Mouse (Mus musculus) heart, postnatal 0 days (tissue): Measurements from ENCODE around the gene Chil3. TPM values are rescaled to one million over a fixed set of nuclear protein-coding genes. Genes with fewer than 3 reads are reported as not detected.

Source experiments
- ATAC-seq: fragments of 200-750 bp; cut with Nextera tagmentation; 2 replicates; pipeline ENCODE4 v1.8.0; 2017; ENCODE audit warnings: low read depth, moderate number of reproducible peaks, moderate library complexity; ENCODE audit not compliant: insufficient read depth
- DNase-seq: peaks from one replicate; pipeline ENCODE4 v3.0.0-alpha.2; 2016; ENCODE audit warnings: low spot score
- H3K27ac ChIP-seq: fragments of 300-500 bp; sonication (generic); 2 replicates; pipeline ENCODE4 v1.5.1; 2014; ENCODE audit warnings: low read depth, mild to moderate bottlenecking
- H3K27me3 ChIP-seq: fragments of 300-500 bp; sonication (generic); 2 replicates; pipeline ENCODE4 v1.6.1; 2014; ENCODE audit warnings: low read length, mixed read lengths; ENCODE audit not compliant: control insufficient read depth, insufficient read depth
- H3K36me3 ChIP-seq: fragments of 300-500 bp; sonication (generic); replicated peaks from 2 replicates; pipeline ENCODE4 v1.6.1; 2014; ENCODE audit warnings: low read length, mixed read lengths; ENCODE audit not compliant: control insufficient read depth, insufficient read depth
- H3K4me1 ChIP-seq: fragments of 300-500 bp; sonication (generic); 2 replicates; pipeline ENCODE4 v1.6.1; 2014; ENCODE audit warnings: antibody characterized with exemption; ENCODE audit not compliant: control insufficient read depth, insufficient read depth
- H3K4me2 ChIP-seq: fragments of 300-500 bp; sonication (generic); 2 replicates; pipeline ENCODE4 v1.6.1; 2014; ENCODE audit warnings: low read depth, mild to moderate bottlenecking, low read length, moderate library complexity
- H3K4me3 ChIP-seq: fragments of 300-500 bp; sonication (generic); 2 replicates; pipeline ENCODE4 v1.5.1; 2014; ENCODE audit warnings: low read depth, low read length
- H3K9ac ChIP-seq: fragments of 300-500 bp; sonication (generic); replicated peaks from 2 replicates; pipeline ENCODE4 v1.6.1; 2014; ENCODE audit warnings: low read depth, low read length, mixed read lengths
- H3K9me3 ChIP-seq: fragments of 300-500 bp; sonication (generic); replicated peaks from 2 replicates; pipeline ENCODE4 v1.6.1; 2016; ENCODE audit warnings: low read length; ENCODE audit not compliant: control insufficient read depth
- CTCF ChIP-seq: IDR thresholded peaks from 2 replicates; pipeline ENCODE4 v1.5.1; 2016; ENCODE audit warnings: antibody characterized with exemption, control low read depth, low read depth
- EP300 ChIP-seq: IDR thresholded peaks from 2 replicates; pipeline ENCODE4 v1.6.1; 2016; ENCODE audit warnings: antibody characterized with exemption, low read depth
- WGBS: fragments of 180-500 bp; shearing (Covaris S2); extraction: QIAGEN DNeasy Blood & Tissue Kit; methylation state at CpG from one replicate; pipeline ENCODE4 v1.1.7; 2014; 5-methylcytosine and 5-hydroxymethylcytosine counted together
- polyA plus RNA-seq: library from polyadenylated mRNA; unstranded; fragments of >200 nt; fragmentation: Nextera tagmentation; extraction: Ambion mirVana; gene quantifications from 2 replicates; pipeline ENCODE4 v1.2.1, GENCODE M21; 2015
- total RNA-seq: library from RNA; depleted of rRNA; stranded (reverse); fragments of >200 nt; gene quantifications from 2 replicates; pipeline ENCODE4 v1.2.3, GENCODE M21; 2014; ENCODE audit warnings: low replicate concordance; rRNA removed

Chil3 gene
- total and polyA plus RNA-seq, 2 experiments from 2014 or later, result 0.51 to 1.9 TPM

- no peaks in the 10 kb centered on the region for H3K4me1 ChIP-seq
- no peak overlapping the region for H3K4me3 ChIP-seq
- ATAC-seq (peak; percentile 24; the same call in 1 of the 2 replicates), DNase-seq (no peak)
- peaks cover 16% of the 10 kb centered on the region; the same call in 1 of the 2 replicates for H3K9me3 ChIP-seq
- no peaks in the 10 kb centered on the region for H3K27me3 ChIP-seq
- H3K27ac ChIP-seq, result no peak overlapping the region
- no peak overlapping the region for H3K9ac ChIP-seq
- H3K36me3 ChIP-seq, result no peaks in the 10 kb centered on the region
- H3K4me2 ChIP-seq, result no peak overlapping the region
- 79% methylated on average over 10 of the region's 10 CpGs for WGBS
- no peak for TF ChIP-seq CTCF
Observed at GRCm38 (mm10) chr3:106144081-106144480, 23.3 kb downstream of the Chil3 start.

GRCm38 (mm10) chr3:106131690-106132089, 35.7 kb downstream of the Chil3 start:
- peaks cover 11% of the 10 kb centered on the region; the same call in 1 of the 2 replicates for H3K9me3 ChIP-seq
- no peaks in the 10 kb centered on the region for H3K27me3 ChIP-seq
- ATAC-seq, result no peak
- H3K4me3 ChIP-seq, result no peak overlapping the region
- DNase-seq, result no peak
- WGBS, result 55% methylated on average over 5 of the region's 5 CpGs
- TF ChIP-seq CTCF, result no peak
- no peak for TF ChIP-seq EP300
- H3K9ac ChIP-seq, result no peak overlapping the region
- no peaks in the 10 kb centered on the region for H3K36me3 ChIP-seq
- no peak overlapping the region for H3K4me2 ChIP-seq
- no peak overlapping the region for H3K27ac ChIP-seq
- no peaks in the 10 kb centered on the region for H3K4me1 ChIP-seq

DNA sequence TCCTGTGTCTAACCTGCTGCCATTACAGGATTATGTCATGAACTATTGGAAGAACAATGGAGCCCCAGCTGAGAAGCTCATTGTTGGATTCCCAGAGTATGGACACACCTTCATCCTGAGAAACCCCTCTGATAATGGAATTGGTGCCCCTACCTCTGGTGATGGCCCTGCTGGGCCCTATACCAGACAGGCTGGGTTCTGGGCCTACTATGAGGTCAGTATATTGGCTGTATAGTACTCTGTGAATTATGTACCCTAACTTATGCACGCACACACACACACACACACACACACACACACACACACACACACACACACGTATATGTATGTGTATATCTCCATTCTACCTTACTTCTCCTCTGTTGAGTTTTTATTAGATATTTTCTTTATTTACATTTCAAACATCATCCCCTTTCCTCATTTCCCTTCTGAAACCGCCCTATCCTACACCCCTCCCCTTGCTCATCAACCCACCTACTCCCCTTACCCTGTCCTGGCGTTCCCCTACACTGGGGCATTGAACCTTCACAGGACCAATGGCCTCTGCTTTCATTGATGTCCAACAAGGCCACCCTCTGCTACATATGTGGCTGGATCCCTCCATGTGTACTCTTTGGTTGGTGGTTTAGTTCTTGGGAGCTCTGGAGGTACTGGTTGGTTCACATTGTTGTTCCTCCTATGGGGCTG, 38.4 kb downstream of the Chil3 start:
- WGBS, result 57% methylated on average over 4 of the region's 4 CpGs
- Histone ChIP-seq H3K9ac (no peak overlapping the region), H3K4me1 (no peaks in the 10 kb centered on the region), H3K4me2 (no peak overlapping the region), H3K36me3 (no peaks in the 10 kb centered on the region), H3K27me3 (no peaks in the 10 kb centered on the region), H3K9me3 (peaks cover 18% of the 10 kb centered on the region), H3K27ac (no peak overlapping the region), H3K4me3 (no peak overlapping the region)
- ATAC-seq, result 0 out of 2 replicates have a peak, but pooled peaks have one; percentile 14
- DNase-seq, result no peak
- TF ChIP-seq CTCF (no peak), EP300 (no peak)

DNA sequence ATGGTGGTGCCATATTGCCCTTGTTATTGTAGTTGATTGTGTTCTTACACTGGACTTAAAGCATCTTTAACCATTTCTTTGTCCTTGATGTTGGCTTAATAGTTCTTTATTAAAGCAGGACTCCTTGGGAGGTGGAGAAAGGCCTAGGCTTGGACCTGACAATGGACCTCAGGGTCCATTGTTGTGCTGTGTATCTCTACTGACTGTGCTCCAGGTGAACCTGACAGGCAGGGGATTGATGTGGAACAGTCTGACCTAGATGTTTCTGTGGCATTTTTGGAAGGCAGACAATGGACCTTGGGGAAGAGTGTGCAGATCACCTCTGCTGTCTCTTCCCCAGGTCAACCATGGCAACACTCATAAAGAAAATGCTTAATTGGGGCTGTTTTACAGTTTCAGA, 40.4 kb downstream of the Chil3 start:
- no peak overlapping the region for H3K4me3 ChIP-seq
- ATAC-seq (no peak), DNase-seq (no peak)
- H3K9ac ChIP-seq, result no peak overlapping the region
- TF ChIP-seq EP300 (no peak), CTCF (no peak)
- H3K4me1 ChIP-seq, result no peaks in the 10 kb centered on the region
- H3K27ac ChIP-seq, result no peak overlapping the region
- peaks cover 20% of the 10 kb centered on the region for H3K9me3 ChIP-seq
- no peaks in the 10 kb centered on the region for H3K27me3 ChIP-seq
- H3K4me2 ChIP-seq, result no peak overlapping the region
- H3K36me3 ChIP-seq, result no peaks in the 10 kb centered on the region

GRCm38 (mm10) chr3:106112929-106113328, 54.4 kb downstream of the Chil3 start, which contains the start of gene Chia1:
Gene Chia1, plus strand, starts transcription at chr3:106113229.
- no peak for ATAC-seq
- no peaks in the 10 kb centered on the region for H3K9me3 ChIP-seq
- H3K4me3 ChIP-seq, result no peak within 1 kb of the TSS
- 69% methylated on average over 3 of the region's 3 CpGs for WGBS
- no peak for DNase-seq
- TF ChIP-seq EP300 (no peak), CTCF (no peak)
- no peak within 1 kb of the TSS for H3K9ac ChIP-seq
- H3K4me1 ChIP-seq, result no peaks in the 10 kb centered on the region
- H3K36me3 ChIP-seq, result no peaks in the 10 kb centered on the region
- H3K27ac ChIP-seq, result no peak within 1 kb of the TSS
- no peaks in the 10 kb centered on the region for H3K27me3 ChIP-seq
- no peak within 1 kb of the TSS for H3K4me2 ChIP-seq

Other genes starting within 250 kb of the Chil3 start
- gene I830077J02Rik, start 234.9 kb downstream of the Chil3 start, total RNA-seq, result 0.04 TPM in 1 of 2 replicates, not detected in the other
- gene I830077J02Rik, start 234.9 kb downstream of the Chil3 start, polyA plus RNA-seq, result 0.82 and 0.88 TPM in 2 replicates
- gene Wdr77, start 208.2 kb downstream of the Chil3 start, total RNA-seq, result 54.8 and 63.0 TPM in 2 replicates
- 57.5 and 63.1 TPM in 2 replicates for gene Wdr77, start 208.2 kb downstream of the Chil3 start, polyA plus RNA-seq
- 751 and 784 TPM in 2 replicates for gene Atp5f1, start 207.5 kb downstream of the Chil3 start, total RNA-seq
- 1,577 and 1,647 TPM in 2 replicates for gene Atp5f1, start 207.5 kb downstream of the Chil3 start, polyA plus RNA-seq
- gene Ovgp1, start 193.9 kb downstream of the Chil3 start, total RNA-seq, result 0.57 and 0.70 TPM in 2 replicates
- gene Ovgp1, start 193.9 kb downstream of the Chil3 start, polyA plus RNA-seq, result 0.53 and 0.58 TPM in 2 replicates
- gene Pifo, start 152.9 kb downstream of the Chil3 start, total RNA-seq, result not detected in 2 replicates
- 0.40 TPM in 1 of 2 replicates, not detected in the other for gene Pifo, start 152.9 kb downstream of the Chil3 start, polyA plus RNA-seq
- not detected in 2 replicates for gene Chil5, start 134.8 kb downstream of the Chil3 start, total RNA-seq
- gene Chil5, start 134.8 kb downstream of the Chil3 start, polyA plus RNA-seq, result 0.15 TPM in 1 of 2 replicates, not detected in the other
- gene Chia1, start 54.3 kb downstream of the Chil3 start, total RNA-seq, result not detected in 2 replicates
- gene Chia1, start 54.3 kb downstream of the Chil3 start, polyA plus RNA-seq, result 0.11 TPM in 1 of 2 replicates, not detected in the other
- 0.19 TPM in 1 of 2 replicates, not detected in the other for gene Chil4, start 51.9 kb upstream of the Chil3 start, total RNA-seq
- gene Chil4, start 51.9 kb upstream of the Chil3 start, polyA plus RNA-seq, result not detected in 2 replicates
- not detected in 2 replicates for gene Chil6, start 238.6 kb upstream of the Chil3 start, total RNA-seq
- gene Chil6, start 238.6 kb upstream of the Chil3 start, polyA plus RNA-seq, result not detected in 2 replicates